Mouse (Mus musculus): ENCODE measurements around the gene Cldnd1. TPM values are rescaled to one million over a fixed set of nuclear protein-coding genes. Genes with fewer than 3 reads are reported as not detected.

The Cldnd1 gene
- 152 and 174 TPM in 2 replicates for polyA plus RNA-seq (2014; fragmentation: Nextera tagmentation; extraction: Ambion mirVana)

- ATAC-seq (ENCODE audit: low FRiP score), result peak; percentile 100
- Histone ChIP-seq H3K9ac (peak within 1 kb of the TSS; percentile 88), H3K27me3 (ENCODE audit: control insufficient read depth, insufficient read depth, low read length) (no peaks in the 10 kb centered on the region), H3K4me1 (replicated peaks; ENCODE audit: control insufficient read depth, insufficient read depth, low read length) (peaks cover 5% of the 10 kb centered on the region), H3K36me3 (replicated peaks; ENCODE audit: control insufficient read depth, insufficient read depth) (peaks cover 30% of the 10 kb centered on the region), H3K4me2 (replicated peaks) (peak within 1 kb of the TSS; percentile 76), H3K4me3 (replicated peaks; ENCODE audit: low read length) (peak within 1 kb of the TSS; percentile 92), H3K9me3 (ENCODE audit: control insufficient read depth, low read length) (no peaks in the 10 kb centered on the region), H3K27ac (peak within 1 kb of the TSS; percentile 85)
- peak; percentile 95 for DNase-seq (ENCODE audit: low spot score)
- 4% methylated on average over 33 of the region's 35 CpGs for WGBS
Measured at GRCm38 (mm10) chr16:58727477-58728131, at the start of gene Cldnd1. TSS of gene Cldnd1 (plus strand) at chr16:58727910.

DNA sequence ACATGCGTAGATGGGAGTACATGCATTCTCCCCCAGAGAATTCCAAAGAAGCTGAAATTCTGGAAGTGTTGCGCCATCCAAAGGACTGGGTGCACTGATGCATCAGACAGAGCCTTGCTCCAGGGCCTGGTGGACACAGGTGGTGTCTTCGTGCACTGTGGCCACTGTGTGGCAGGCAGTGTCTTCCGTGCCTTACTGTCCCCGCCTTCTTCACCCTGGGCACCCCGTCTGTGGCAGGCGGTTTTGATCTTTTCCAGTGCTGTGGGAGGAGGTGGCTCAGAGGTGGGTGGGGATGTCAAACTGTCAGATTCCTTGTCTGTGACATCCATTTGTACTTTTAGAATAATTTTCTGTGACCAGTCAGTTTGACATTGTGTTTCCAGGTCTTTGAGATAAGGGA is 49.0 kb upstream of the Cldnd1 start:
- no peaks in the 10 kb centered on the region for H3K27me3 ChIP-seq (ENCODE audit: control insufficient read depth, insufficient read depth, low read length)
- no peak overlapping the region for H3K4me3 ChIP-seq (replicated peaks; ENCODE audit: low read length)
- H3K4me2 ChIP-seq (replicated peaks), result no peak overlapping the region
- ATAC-seq (ENCODE audit: low FRiP score), result no peak
- H3K36me3 ChIP-seq (replicated peaks; ENCODE audit: control insufficient read depth, insufficient read depth), result peaks cover 56% of the 10 kb centered on the region
- no peak overlapping the region for H3K27ac ChIP-seq
- H3K4me1 ChIP-seq (replicated peaks; ENCODE audit: control insufficient read depth, insufficient read depth, low read length), result no peaks in the 10 kb centered on the region
- no peaks in the 10 kb centered on the region for H3K9me3 ChIP-seq (ENCODE audit: control insufficient read depth, low read length)
- DNase-seq (ENCODE audit: low spot score), result no peak
- H3K9ac ChIP-seq, result no peak overlapping the region
- WGBS, result 82% methylated on average over 7 of the region's 7 CpGs

DNA sequence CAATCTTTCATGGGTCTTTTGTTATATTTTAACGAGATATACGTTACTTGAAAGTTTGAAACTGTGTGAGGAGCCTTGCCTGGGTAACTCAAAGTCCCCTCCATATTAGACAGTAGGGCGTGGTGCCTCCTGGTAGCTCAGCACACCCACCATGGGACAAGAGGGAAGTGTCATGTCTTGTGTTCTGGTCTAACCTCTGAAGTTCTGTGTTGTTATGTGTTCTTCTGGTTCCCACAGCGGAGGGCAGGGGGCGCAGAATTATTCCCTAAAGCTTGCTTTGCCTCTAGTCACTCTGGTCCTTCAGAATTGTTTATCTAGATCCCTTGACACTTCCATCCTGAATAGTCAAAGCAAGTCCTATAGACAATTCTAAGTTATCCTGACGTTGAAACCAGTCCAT is 45.7 kb upstream of the Cldnd1 start:
- Histone ChIP-seq H3K4me2 (replicated peaks) (no peak overlapping the region), H3K27me3 (ENCODE audit: control insufficient read depth, insufficient read depth, low read length) (no peaks in the 10 kb centered on the region), H3K36me3 (replicated peaks; ENCODE audit: control insufficient read depth, insufficient read depth) (peaks cover 26% of the 10 kb centered on the region), H3K9ac (no peak overlapping the region), H3K27ac (no peak overlapping the region), H3K9me3 (ENCODE audit: control insufficient read depth, low read length) (no peaks in the 10 kb centered on the region), H3K4me1 (replicated peaks; ENCODE audit: control insufficient read depth, insufficient read depth, low read length) (no peaks in the 10 kb centered on the region), H3K4me3 (replicated peaks; ENCODE audit: low read length) (no peak overlapping the region)
- DNase-seq (ENCODE audit: low spot score) (no peak), ATAC-seq (ENCODE audit: low FRiP score) (no peak)
- WGBS, result 92% methylated on average over 6 of the region's 6 CpGs

DNA sequence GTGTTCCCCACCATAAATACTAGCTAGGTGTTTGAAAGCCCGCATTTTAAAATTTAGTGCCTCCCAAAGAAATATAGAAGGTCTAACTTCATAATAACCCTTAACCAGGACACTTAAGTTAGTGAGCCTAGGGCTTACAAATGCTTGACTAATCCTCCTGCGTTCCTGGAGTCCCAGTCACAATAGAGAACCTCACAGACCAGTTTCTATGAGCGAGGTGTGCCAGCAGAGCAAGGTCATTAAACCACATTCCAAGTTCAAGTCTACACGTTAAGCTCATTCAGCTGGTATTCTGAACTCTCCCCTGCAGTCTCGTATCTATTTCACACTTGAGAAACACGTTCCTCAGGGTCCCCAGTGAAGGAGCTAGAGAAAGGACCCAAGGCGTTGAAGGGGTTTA is 44.8 kb upstream of the Cldnd1 start:
- DNase-seq (ENCODE audit: low spot score) (no peak), ATAC-seq (ENCODE audit: low FRiP score) (no peak)
- 87% methylated on average over 7 of the region's 7 CpGs for WGBS
- no peaks in the 10 kb centered on the region for H3K27me3 ChIP-seq (ENCODE audit: control insufficient read depth, insufficient read depth, low read length)
- H3K9ac ChIP-seq, result no peak overlapping the region
- H3K9me3 ChIP-seq (ENCODE audit: control insufficient read depth, low read length), result no peaks in the 10 kb centered on the region
- H3K27ac ChIP-seq, result no peak overlapping the region
- no peak overlapping the region for H3K4me3 ChIP-seq (replicated peaks; ENCODE audit: low read length)
- H3K4me2 ChIP-seq (replicated peaks), result no peak overlapping the region
- H3K36me3 ChIP-seq (replicated peaks; ENCODE audit: control insufficient read depth, insufficient read depth), result peaks cover 18% of the 10 kb centered on the region
- no peaks in the 10 kb centered on the region for H3K4me1 ChIP-seq (replicated peaks; ENCODE audit: control insufficient read depth, insufficient read depth, low read length)

DNA sequence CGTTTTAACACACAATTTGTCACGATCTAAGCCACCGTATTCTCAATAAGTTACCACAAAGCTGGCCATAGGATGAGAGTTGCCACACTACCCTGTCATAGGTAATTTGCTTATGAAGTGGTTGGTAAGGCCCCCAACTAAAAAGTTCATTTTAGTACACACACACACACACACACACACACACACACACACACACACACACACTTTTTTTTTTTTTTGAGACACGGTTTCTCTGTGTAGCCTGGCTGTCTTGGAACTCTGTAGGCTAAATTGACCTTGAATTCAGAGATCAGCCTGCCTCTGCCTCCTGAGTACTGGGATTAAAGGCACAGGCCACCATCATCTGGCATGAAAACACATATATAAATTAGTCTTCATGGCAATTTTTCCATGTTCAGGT is 43.8 kb upstream of the Cldnd1 start:
- DNase-seq (ENCODE audit: low spot score) (no peak), ATAC-seq (ENCODE audit: low FRiP score) (no peak)
- Histone ChIP-seq H3K4me1 (replicated peaks; ENCODE audit: control insufficient read depth, insufficient read depth, low read length) (no peaks in the 10 kb centered on the region), H3K4me2 (replicated peaks) (no peak overlapping the region), H3K36me3 (replicated peaks; ENCODE audit: control insufficient read depth, insufficient read depth) (peaks cover 10% of the 10 kb centered on the region), H3K9me3 (ENCODE audit: control insufficient read depth, low read length) (no peaks in the 10 kb centered on the region), H3K4me3 (replicated peaks; ENCODE audit: low read length) (no peak overlapping the region), H3K27me3 (ENCODE audit: control insufficient read depth, insufficient read depth, low read length) (no peaks in the 10 kb centered on the region), H3K27ac (no peak overlapping the region), H3K9ac (no peak overlapping the region)
- 94% methylated on average over 4 of the region's 4 CpGs for WGBS

DNA sequence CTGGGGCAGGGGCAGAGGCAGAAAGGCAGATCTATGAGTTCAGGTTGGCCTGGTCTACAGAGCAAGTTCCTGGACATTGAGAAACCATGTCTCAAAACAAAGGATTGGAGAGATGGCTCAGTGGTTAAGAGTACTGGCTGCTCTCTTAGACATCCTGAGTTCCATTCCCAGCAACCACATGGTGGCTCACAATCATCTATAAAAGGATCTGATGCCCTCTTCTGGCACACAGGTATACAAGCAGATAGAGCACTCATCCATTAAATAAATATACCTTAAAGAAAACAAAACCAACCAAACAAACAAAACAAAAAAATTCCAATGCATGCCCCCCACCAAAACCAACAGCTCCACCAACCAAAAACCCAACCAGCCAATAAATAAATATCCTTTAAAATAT is 43.2 kb upstream of the Cldnd1 start:
- H3K9ac ChIP-seq, result no peak overlapping the region
- no peak overlapping the region for H3K27ac ChIP-seq
- no peaks in the 10 kb centered on the region for H3K4me1 ChIP-seq (replicated peaks; ENCODE audit: control insufficient read depth, insufficient read depth, low read length)
- peaks cover 10% of the 10 kb centered on the region; the same call in 1 of the 2 replicates for H3K36me3 ChIP-seq (replicated peaks; ENCODE audit: control insufficient read depth, insufficient read depth)
- no peak overlapping the region for H3K4me2 ChIP-seq (replicated peaks)
- H3K9me3 ChIP-seq (ENCODE audit: control insufficient read depth, low read length), result no peaks in the 10 kb centered on the region
- H3K27me3 ChIP-seq (ENCODE audit: control insufficient read depth, insufficient read depth, low read length), result no peaks in the 10 kb centered on the region
- H3K4me3 ChIP-seq (replicated peaks; ENCODE audit: low read length), result no peak overlapping the region
- ATAC-seq (ENCODE audit: low FRiP score) (no peak), DNase-seq (ENCODE audit: low spot score) (no peak)

GRCm38 (mm10) chr16:58685548-58686537 is 41.9 kb upstream of the Cldnd1 start:
- DNase-seq (ENCODE audit: low spot score), result no peak
- H3K9ac ChIP-seq, result no peak overlapping the region
- no peak overlapping the region for H3K4me2 ChIP-seq (replicated peaks)
- no peaks in the 10 kb centered on the region for H3K27me3 ChIP-seq (ENCODE audit: control insufficient read depth, insufficient read depth, low read length)
- no peaks in the 10 kb centered on the region for H3K9me3 ChIP-seq (ENCODE audit: control insufficient read depth, low read length)
- WGBS, result 85% methylated on average over 20 of the region's 20 CpGs
- no peaks in the 10 kb centered on the region for H3K4me1 ChIP-seq (replicated peaks; ENCODE audit: control insufficient read depth, insufficient read depth, low read length)
- ATAC-seq (ENCODE audit: low FRiP score), result no peak
- 0 out of 2 replicates have a peak, but pooled peaks cover 5% of the 10 kb centered on the region for H3K36me3 ChIP-seq (replicated peaks; ENCODE audit: control insufficient read depth, insufficient read depth)
- H3K27ac ChIP-seq, result no peak overlapping the region
- H3K4me3 ChIP-seq (replicated peaks; ENCODE audit: low read length), result no peak overlapping the region

DNA sequence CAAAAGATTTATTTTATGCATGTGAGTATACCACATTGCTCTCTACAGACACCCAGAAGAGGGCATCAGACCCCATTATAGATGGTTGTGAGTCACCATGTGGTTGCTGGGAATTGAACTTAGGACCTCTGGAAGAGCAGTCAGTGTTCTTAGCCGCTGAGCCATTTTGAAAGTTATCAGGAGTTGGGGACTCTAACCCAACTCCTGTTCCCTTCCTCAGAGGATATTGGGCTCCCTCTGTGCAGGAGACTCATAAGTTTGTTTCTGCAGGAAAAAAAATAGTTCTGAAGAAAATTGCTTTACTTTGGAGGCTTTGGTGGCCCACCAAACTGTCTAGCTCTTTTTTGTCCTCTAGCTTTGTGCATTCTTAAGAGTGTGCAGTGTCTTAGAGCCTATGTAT is 39.2 kb upstream of the Cldnd1 start:
- Histone ChIP-seq H3K9ac (no peak overlapping the region), H3K4me1 (replicated peaks; ENCODE audit: control insufficient read depth, insufficient read depth, low read length) (no peaks in the 10 kb centered on the region), H3K36me3 (replicated peaks; ENCODE audit: control insufficient read depth, insufficient read depth) (no peaks in the 10 kb centered on the region), H3K9me3 (ENCODE audit: control insufficient read depth, low read length) (no peaks in the 10 kb centered on the region), H3K27ac (no peak overlapping the region), H3K27me3 (ENCODE audit: control insufficient read depth, insufficient read depth, low read length) (no peaks in the 10 kb centered on the region), H3K4me2 (replicated peaks) (no peak overlapping the region), H3K4me3 (replicated peaks; ENCODE audit: low read length) (no peak overlapping the region)
- DNase-seq (ENCODE audit: low spot score) (no peak), ATAC-seq (ENCODE audit: low FRiP score) (no peak)
- WGBS, result 96% methylated on average over 1 of the region's 1 CpGs

GRCm38 (mm10) chr16:58689555-58690169 is 38.0 kb upstream of the Cldnd1 start:
- no peaks in the 10 kb centered on the region for H3K9me3 ChIP-seq (ENCODE audit: control insufficient read depth, low read length)
- H3K36me3 ChIP-seq (replicated peaks; ENCODE audit: control insufficient read depth, insufficient read depth), result no peaks in the 10 kb centered on the region
- ATAC-seq (ENCODE audit: low FRiP score) (no peak), DNase-seq (ENCODE audit: low spot score) (no peak)
- no peaks in the 10 kb centered on the region for H3K27me3 ChIP-seq (ENCODE audit: control insufficient read depth, insufficient read depth, low read length)
- WGBS, result 90% methylated on average over 5 of the region's 5 CpGs
- no peaks in the 10 kb centered on the region for H3K4me1 ChIP-seq (replicated peaks; ENCODE audit: control insufficient read depth, insufficient read depth, low read length)
- H3K4me2 ChIP-seq (replicated peaks), result no peak overlapping the region
- no peak overlapping the region for H3K9ac ChIP-seq
- H3K4me3 ChIP-seq (replicated peaks; ENCODE audit: low read length), result no peak overlapping the region
- H3K27ac ChIP-seq, result no peak overlapping the region
